Mouse (Mus musculus): ENCODE results near the gene Cmip.

DNA sequence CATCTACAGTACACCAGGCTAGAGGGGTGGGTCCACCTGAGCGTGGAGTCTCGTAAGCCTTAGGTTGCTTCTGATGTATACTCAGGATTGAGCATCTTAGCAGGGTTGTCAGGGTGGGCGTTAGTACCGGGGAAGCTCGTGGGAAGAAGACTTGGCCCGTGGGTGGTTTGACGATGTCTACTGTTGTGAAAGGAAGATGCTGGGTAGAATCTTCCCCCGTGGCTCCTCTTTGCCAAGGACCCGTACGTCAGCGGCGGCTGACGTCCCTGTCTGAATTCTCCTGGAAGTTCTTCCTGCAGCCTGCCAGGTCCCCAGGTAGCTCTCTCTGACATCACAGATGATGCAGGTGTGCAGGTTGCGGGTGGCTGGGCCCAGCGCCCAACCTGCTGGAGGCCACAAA lies 140.9 kb downstream of the Cmip start:
- TF ChIP-seq CTCF (IDR thresholded peaks at IDR 0.05; ENCODE audit: low read depth) = no peak
- TF ChIP-seq EP300 (IDR thresholded peaks at IDR 0.05; ENCODE audit: low read depth) = no peak

All from liver, postnatal 0 days (tissue).